In the genomic region with DNA sequence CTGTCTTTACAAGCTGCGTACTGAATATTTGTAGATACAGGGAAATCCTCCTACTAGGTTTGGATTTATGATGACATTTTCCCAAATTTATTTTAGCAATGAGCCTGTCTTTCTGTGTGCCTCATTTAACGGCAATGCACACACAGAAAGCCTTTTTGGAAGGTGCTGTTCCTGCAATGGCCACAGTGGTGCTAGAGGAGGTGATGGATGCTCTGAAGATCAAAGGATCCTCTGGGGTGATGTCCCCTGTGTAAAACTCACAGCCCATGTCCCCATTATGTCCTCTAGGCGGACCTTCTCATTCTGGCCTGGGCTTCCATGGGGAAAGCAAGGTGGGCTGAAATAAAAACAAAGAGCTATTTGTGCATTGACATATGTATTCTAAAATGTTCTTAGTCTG, we compare ENCODE assay signal across 18 mouse cellular contexts.
DNase-seq lines count a peak whose midpoint lies in the region; ATAC-seq and TF ChIP-seq lines count a peak whose summit lies in the region.
"Had no signal": no experiment of that assay in that cellular context is flagged by ENCODE, and none has a peak within 500 bp of the region (broad histone marks: within the 10 kb centered on the region; RNA-seq: fewer than 3 reads in every experiment).

No protein-coding gene starts in this region.

- no peaks in the 10 kb centered on the region for H3K36me3 ChIP-seq in forebrain, postnatal 0 days (ENCODE audit: insufficient read depth)
- no peaks in the 10 kb centered on the region for H3K36me3 ChIP-seq in forebrain, embryonic 12.5 days (replicated peaks)
- peaks cover 44% of the 10 kb centered on the region for H3K36me3 ChIP-seq in liver, adult 2 months (ENCODE audit: control insufficient read depth, insufficient read depth, low read length)
- no peaks in the 10 kb centered on the region for H3K36me3 ChIP-seq in liver, embryonic 11.5 days (ENCODE audit: control insufficient read depth, insufficient read depth, low read length)
- H3K36me3 ChIP-seq: limb, embryonic 10.5 days; midbrain, embryonic 15.5 days had no signal

- no peak overlapping the region for H3K9ac ChIP-seq in forebrain, postnatal 0 days
- H3K9ac ChIP-seq in forebrain, embryonic 12.5 days: no peak overlapping the region
- H3K9ac ChIP-seq in liver, adult 2 months (ENCODE audit: low read depth, low read length): no peak overlapping the region
- H3K9ac ChIP-seq in liver, embryonic 11.5 days (ENCODE audit: low read depth, low read length): no peak overlapping the region
- H3K9ac ChIP-seq: forebrain, embryonic 13.5 days; midbrain, embryonic 15.5 days had no signal

- H3K4me2 ChIP-seq in forebrain, postnatal 0 days (ENCODE audit: low read depth): no peak overlapping the region
- H3K4me2 ChIP-seq in forebrain, embryonic 12.5 days: no peak overlapping the region
- no peak overlapping the region for H3K4me2 ChIP-seq in liver, embryonic 11.5 days
- H3K4me2 ChIP-seq: forebrain, embryonic 13.5 days; heart, embryonic 11.5 days; midbrain, embryonic 15.5 days had no signal

- H3K4me3 ChIP-seq in forebrain, postnatal 0 days (ENCODE audit: low read depth, low read length): no peak overlapping the region
- H3K4me3 ChIP-seq in forebrain, embryonic 12.5 days (replicated peaks): no peak overlapping the region
- H3K4me3 ChIP-seq in liver, adult 2 months (ENCODE audit: insufficient read depth, low read depth, low read length): no peak overlapping the region
- no peak overlapping the region for H3K4me3 ChIP-seq in liver, embryonic 11.5 days (ENCODE audit: low read depth, low read length)
- H3K4me3 ChIP-seq in cortical plate, adult 2 months (ENCODE audit: insufficient read depth, low read length): no peak overlapping the region
- H3K4me3 ChIP-seq: forebrain, embryonic 13.5 days; limb, embryonic 10.5 days; midbrain, embryonic 15.5 days had no signal

- no peaks in the 10 kb centered on the region for H3K4me1 ChIP-seq in forebrain, postnatal 0 days (ENCODE audit: insufficient read depth)
- H3K4me1 ChIP-seq in forebrain, embryonic 12.5 days: no peaks in the 10 kb centered on the region
- H3K4me1 ChIP-seq in liver, adult 2 months (ENCODE audit: control insufficient read depth, insufficient read depth, low read length): no peaks in the 10 kb centered on the region; the same call in 1 of the 2 replicates
- no peaks in the 10 kb centered on the region for H3K4me1 ChIP-seq in liver, embryonic 11.5 days (replicated peaks; ENCODE audit: control insufficient read depth, insufficient read depth, low read length)
- no peaks in the 10 kb centered on the region for H3K4me1 ChIP-seq in cortical plate, adult 2 months (ENCODE audit: control insufficient read depth, insufficient read depth, low read length)
- H3K4me1 ChIP-seq: forebrain, embryonic 13.5 days; limb, embryonic 10.5 days; midbrain, embryonic 15.5 days had no signal

- peak; percentile 38 for TF ChIP-seq CTCF in forebrain, postnatal 0 days (IDR thresholded peaks at IDR 0.05; ENCODE audit: low read depth)
- peak; percentile 21; the same call in 1 of the 2 replicates for TF ChIP-seq CTCF in liver, adult 2 months (IDR thresholded peaks at IDR 0.05; ENCODE audit: low read depth, low read length)
- 0 out of 2 replicates have a peak, but pooled peaks have one; percentile 12 for TF ChIP-seq CTCF in cortical plate, adult 2 months (IDR thresholded peaks at IDR 0.05; ENCODE audit: extremely low read depth, insufficient read depth, low read length)

- H3K9me3 ChIP-seq in forebrain, postnatal 0 days (ENCODE audit: low read length): no peaks in the 10 kb centered on the region
- H3K9me3 ChIP-seq in forebrain, embryonic 12.5 days: no peaks in the 10 kb centered on the region
- no peaks in the 10 kb centered on the region for H3K9me3 ChIP-seq in liver, embryonic 11.5 days (ENCODE audit: control insufficient read depth, low read length)
- H3K9me3 ChIP-seq: forebrain, embryonic 13.5 days; limb, embryonic 10.5 days; midbrain, embryonic 15.5 days had no signal

- H3K27me3 ChIP-seq in forebrain, postnatal 0 days (ENCODE audit: insufficient read depth, low read length): no peaks in the 10 kb centered on the region
- H3K27me3 ChIP-seq in forebrain, embryonic 12.5 days: no peaks in the 10 kb centered on the region
- no peaks in the 10 kb centered on the region for H3K27me3 ChIP-seq in liver, adult 2 months (ENCODE audit: control insufficient read depth, insufficient read depth, low read length)
- no peaks in the 10 kb centered on the region for H3K27me3 ChIP-seq in liver, embryonic 11.5 days (replicated peaks; ENCODE audit: control insufficient read depth, insufficient read depth, low read length)
- H3K27me3 ChIP-seq: forebrain, embryonic 13.5 days; midbrain, embryonic 15.5 days had no signal

- no peak for DNase-seq in forebrain, postnatal 0 days
- no peak for DNase-seq in liver, adult 2 months (ENCODE audit: extremely low read depth, low read depth, low spot score)
- DNase-seq in liver, embryonic 11.5 days (ENCODE audit: low spot score): no peak
- DNase-seq in 3T3-L1 (ENCODE audit: low read depth, low spot score): peak; percentile 9
- no peak for DNase-seq in urinary bladder, postnatal 25 days (ENCODE audit: low spot score)
- DNase-seq: cerebellum, adult 9-10 months; heart, postnatal 36 days; kidney, adult 9 months; spleen, adult 18-20 months had no signal

- H3K79me2 ChIP-seq in liver, adult 2 months (ENCODE audit: control insufficient read depth, insufficient read depth, low read length): no peaks in the 10 kb centered on the region

- TF ChIP-seq POLR2A in liver, adult 2 months (IDR thresholded peaks at IDR 0.05; ENCODE audit: extremely low read depth, insufficient read depth, low read length): no peak
- TF ChIP-seq POLR2A in cortical plate, adult 2 months (IDR thresholded peaks at IDR 0.05; ENCODE audit: extremely low read depth, insufficient read depth, low read length): no peak

- ATAC-seq in forebrain, postnatal 0 days: peak; percentile 54; the same call in 1 of the 2 replicates
- no peak for ATAC-seq in forebrain, embryonic 12.5 days (ENCODE audit: low FRiP score)
- no peak for ATAC-seq in liver, embryonic 11.5 days (replicated peaks; ENCODE audit: low FRiP score)
- ATAC-seq in CD4-positive, CD25-positive, alpha-beta regulatory T cell, adult 4 months: no peak
- ATAC-seq: forebrain, embryonic 13.5 days; hindbrain, embryonic 16.5 days; midbrain, embryonic 15.5 days had no signal

- 79% methylated on average over 3 of the region's 3 CpGs for WGBS in forebrain, postnatal 0 days
- WGBS in forebrain, embryonic 12.5 days: 61% methylated on average over 3 of the region's 3 CpGs
- 82% methylated on average over 3 of the region's 3 CpGs for WGBS in liver, adult 2 months
- WGBS in liver, embryonic 11.5 days: 67% methylated on average over 3 of the region's 3 CpGs

- H3K27ac ChIP-seq in forebrain, postnatal 0 days (ENCODE audit: low read depth, low read length): no peak overlapping the region
- no peak overlapping the region for H3K27ac ChIP-seq in forebrain, embryonic 12.5 days
- no peak overlapping the region for H3K27ac ChIP-seq in liver, adult 2 months (replicated peaks; ENCODE audit: insufficient read depth, low read depth, low read length)
- no peak overlapping the region for H3K27ac ChIP-seq in liver, embryonic 11.5 days (ENCODE audit: low read depth, low read length)
- H3K27ac ChIP-seq in cortical plate, adult 2 months (ENCODE audit: insufficient read depth, low read length): no peak overlapping the region
- H3K27ac ChIP-seq: forebrain, embryonic 13.5 days; limb, embryonic 10.5 days; macrophage; midbrain, embryonic 15.5 days had no signal
